Mouse (Mus musculus): ENCODE measurements around the gene Slc35c1. TPM values are rescaled to one million over a fixed set of nuclear protein-coding genes. Genes with fewer than 3 reads are reported as not detected.

Slc35c1 gene
- polyA plus RNA-seq, 1 experiment = 0.35 TPM

- Histone ChIP-seq H3K9me3 (ENCODE audit: control insufficient read depth, low read length) (no peaks in the 10 kb centered on the region), H3K36me3 (ENCODE audit: control insufficient read depth) (no peaks in the 10 kb centered on the region), H3K27me3 (ENCODE audit: control insufficient read depth) (no peaks in the 10 kb centered on the region; the same call in 1 of the 2 replicates), H3K4me1 (ENCODE audit: control insufficient read depth) (no peaks in the 10 kb centered on the region), H3K4me3 (replicated peaks) (no peak overlapping the region)
- TF ChIP-seq GATA1 (IDR thresholded peaks at IDR 0.05; ENCODE audit: low read length) (no peak), TAL1 (IDR thresholded peaks at IDR 0.05; ENCODE audit: low read length) (no peak)
Observed at GRCm38 (mm10) chr2:92491950-92492501, 31.7 kb upstream of the Slc35c1 start.

- Histone ChIP-seq H3K9me3 (ENCODE audit: control insufficient read depth, low read length) (no peaks in the 10 kb centered on the region), H3K36me3 (ENCODE audit: control insufficient read depth) (no peaks in the 10 kb centered on the region), H3K27me3 (ENCODE audit: control insufficient read depth) (peaks cover 6% of the 10 kb centered on the region), H3K4me3 (replicated peaks) (no peak overlapping the region), H3K4me1 (ENCODE audit: control insufficient read depth) (peaks cover 4% of the 10 kb centered on the region)
- no peak for TF ChIP-seq TAL1 (IDR thresholded peaks at IDR 0.05; ENCODE audit: low read length)
- no peak for TF ChIP-seq GATA1 (IDR thresholded peaks at IDR 0.05; ENCODE audit: low read length)
Observed at GRCm38 (mm10) chr2:92490541-92490940, 30.2 kb upstream of the Slc35c1 start.

- Histone ChIP-seq H3K4me3 (replicated peaks) (no peak overlapping the region), H3K36me3 (ENCODE audit: control insufficient read depth) (no peaks in the 10 kb centered on the region), H3K27me3 (ENCODE audit: control insufficient read depth) (peaks cover 30% of the 10 kb centered on the region), H3K9me3 (ENCODE audit: control insufficient read depth, low read length) (no peaks in the 10 kb centered on the region), H3K4me1 (ENCODE audit: control insufficient read depth) (peaks cover 4% of the 10 kb centered on the region)
- no peak for TF ChIP-seq GATA1 (IDR thresholded peaks at IDR 0.05; ENCODE audit: low read length)
- no peak for TF ChIP-seq TAL1 (IDR thresholded peaks at IDR 0.05; ENCODE audit: low read length)
Observed at GRCm38 (mm10) chr2:92487791-92488190, 27.5 kb upstream of the Slc35c1 start.

GRCm38 (mm10) chr2:92486911-92487310 is 26.6 kb upstream of the Slc35c1 start:
- H3K9me3 ChIP-seq (ENCODE audit: control insufficient read depth, low read length) = no peaks in the 10 kb centered on the region
- H3K4me3 ChIP-seq (replicated peaks) = no peak overlapping the region
- peaks cover 30% of the 10 kb centered on the region for H3K27me3 ChIP-seq (ENCODE audit: control insufficient read depth)
- no peaks in the 10 kb centered on the region for H3K36me3 ChIP-seq (ENCODE audit: control insufficient read depth)
- H3K4me1 ChIP-seq (ENCODE audit: control insufficient read depth) = peaks cover 4% of the 10 kb centered on the region
- no peak for TF ChIP-seq GATA1 (IDR thresholded peaks at IDR 0.05; ENCODE audit: low read length)
- TF ChIP-seq TAL1 (IDR thresholded peaks at IDR 0.05; ENCODE audit: low read length) = no peak

- H3K4me3 ChIP-seq (replicated peaks) = no peak overlapping the region
- no peaks in the 10 kb centered on the region for H3K36me3 ChIP-seq (ENCODE audit: control insufficient read depth)
- no peak for TF ChIP-seq TAL1 (IDR thresholded peaks at IDR 0.05; ENCODE audit: low read length)
- no peak for TF ChIP-seq GATA1 (IDR thresholded peaks at IDR 0.05; ENCODE audit: low read length)
- no peaks in the 10 kb centered on the region for H3K9me3 ChIP-seq (ENCODE audit: control insufficient read depth, low read length)
- peaks cover 4% of the 10 kb centered on the region for H3K4me1 ChIP-seq (ENCODE audit: control insufficient read depth)
- peaks cover 30% of the 10 kb centered on the region for H3K27me3 ChIP-seq (ENCODE audit: control insufficient read depth)
Observed at GRCm38 (mm10) chr2:92486403-92486802, 26.1 kb upstream of the Slc35c1 start.

GRCm38 (mm10) chr2:92485640-92486295 is 25.4 kb upstream of the Slc35c1 start:
- TF ChIP-seq TAL1 (IDR thresholded peaks at IDR 0.05; ENCODE audit: low read length) (no peak), GATA1 (IDR thresholded peaks at IDR 0.05; ENCODE audit: low read length) (no peak)
- Histone ChIP-seq H3K4me3 (replicated peaks) (no peak overlapping the region), H3K9me3 (ENCODE audit: control insufficient read depth, low read length) (no peaks in the 10 kb centered on the region), H3K4me1 (ENCODE audit: control insufficient read depth) (peaks cover 4% of the 10 kb centered on the region), H3K36me3 (ENCODE audit: control insufficient read depth) (no peaks in the 10 kb centered on the region), H3K27me3 (ENCODE audit: control insufficient read depth) (peaks cover 30% of the 10 kb centered on the region)

- no peaks in the 10 kb centered on the region for H3K36me3 ChIP-seq (ENCODE audit: control insufficient read depth)
- H3K9me3 ChIP-seq (ENCODE audit: control insufficient read depth, low read length) = no peaks in the 10 kb centered on the region
- H3K27me3 ChIP-seq (ENCODE audit: control insufficient read depth) = peaks cover 30% of the 10 kb centered on the region
- TF ChIP-seq TAL1 (IDR thresholded peaks at IDR 0.05; ENCODE audit: low read length) (no peak), GATA1 (IDR thresholded peaks at IDR 0.05; ENCODE audit: low read length) (no peak)
- no peak overlapping the region for H3K4me3 ChIP-seq (replicated peaks)
- H3K4me1 ChIP-seq (ENCODE audit: control insufficient read depth) = peaks cover 4% of the 10 kb centered on the region
Observed at GRCm38 (mm10) chr2:92484256-92485025, 24.1 kb upstream of the Slc35c1 start.

- Histone ChIP-seq H3K9me3 (ENCODE audit: control insufficient read depth, low read length) (no peaks in the 10 kb centered on the region), H3K4me1 (ENCODE audit: control insufficient read depth) (peaks cover 4% of the 10 kb centered on the region), H3K4me3 (replicated peaks) (no peak overlapping the region), H3K27me3 (ENCODE audit: control insufficient read depth) (peaks cover 30% of the 10 kb centered on the region), H3K36me3 (ENCODE audit: control insufficient read depth) (no peaks in the 10 kb centered on the region)
- TF ChIP-seq TAL1 (IDR thresholded peaks at IDR 0.05; ENCODE audit: low read length) (no peak), GATA1 (IDR thresholded peaks at IDR 0.05; ENCODE audit: low read length) (no peak)
Observed at GRCm38 (mm10) chr2:92483505-92483904, 23.2 kb upstream of the Slc35c1 start.

GRCm38 (mm10) chr2:92482551-92482950 is 22.2 kb upstream of the Slc35c1 start:
- TF ChIP-seq TAL1 (IDR thresholded peaks at IDR 0.05; ENCODE audit: low read length) = no peak
- TF ChIP-seq GATA1 (IDR thresholded peaks at IDR 0.05; ENCODE audit: low read length) = no peak
- no peaks in the 10 kb centered on the region for H3K9me3 ChIP-seq (ENCODE audit: control insufficient read depth, low read length)
- H3K36me3 ChIP-seq (ENCODE audit: control insufficient read depth) = no peaks in the 10 kb centered on the region
- peaks cover 4% of the 10 kb centered on the region for H3K4me1 ChIP-seq (ENCODE audit: control insufficient read depth)
- H3K4me3 ChIP-seq (replicated peaks) = no peak overlapping the region
- peaks cover 30% of the 10 kb centered on the region for H3K27me3 ChIP-seq (ENCODE audit: control insufficient read depth)

Measured in erythroblast, embryonic 14.5 days (primary cell).